In genomic region chr15:101373286-101373898, GRCm38 (mm10) we compare ENCODE assay signal across 15 mouse cellular contexts. TPM values are rescaled to one million over a fixed set of nuclear protein-coding genes. Genes with fewer than 3 reads are reported as not detected.
DNase-seq lines count a peak whose midpoint lies in the region.
"Had no signal": no experiment of that assay in that cellular context is flagged by ENCODE, and none has a peak within 500 bp of the region (broad histone marks: within the 10 kb centered on the region; RNA-seq: fewer than 3 reads in every experiment).

No protein-coding gene starts in this region.

- peak; percentile 20 to 28 for DNase-seq in left cerebral cortex, adult 18-20 months (ENCODE audit: low spot score in 2 of 2)
- no peak for DNase-seq in left cerebral cortex, postnatal 10 days (ENCODE audit: extremely low spot score in 1 of 2, low spot score in 2 of 2)
- DNase-seq in 3T3-L1 (ENCODE audit: low read depth, low spot score) = peak; percentile 53
- peak; percentile 72 for DNase-seq in brain, adult 2 months (ENCODE audit: low read depth, low spot score)
- peak; percentile 51 to 72 for DNase-seq in monocyte, adult 2 months (ENCODE audit: low read depth in 1 of 2, low spot score in 2 of 2)
- no peak for DNase-seq in limb, embryonic 10.5 days (ENCODE audit: low spot score)
- DNase-seq in kidney, postnatal 10 days = no peak
- DNase-seq: cerebellum, adult 11-12 months; kidney, postnatal 4 days had no signal

- H3K4me1 ChIP-seq in limb, embryonic 10.5 days = peaks cover 34% of the 10 kb centered on the region
- H3K4me1 ChIP-seq: midbrain, embryonic 13.5 days had no signal

- no peak overlapping the region for H3K4me3 ChIP-seq in limb, embryonic 10.5 days
- H3K4me3 ChIP-seq: embryonic facial prominence, embryonic 12.5 days; lung, embryonic 15.5 days; midbrain, embryonic 13.5 days had no signal

- no peaks in the 10 kb centered on the region for H3K9me3 ChIP-seq in limb, embryonic 10.5 days (replicated peaks)
- H3K9me3 ChIP-seq: embryonic facial prominence, embryonic 12.5 days; lung, embryonic 15.5 days; midbrain, embryonic 13.5 days had no signal

- H3K27ac ChIP-seq in limb, embryonic 10.5 days = no peak overlapping the region
- H3K27ac ChIP-seq: embryonic facial prominence, embryonic 12.5 days; midbrain, embryonic 13.5 days had no signal

- intact Hi-C loops in left cerebral cortex, postnatal 10 days (cut with DNase I) = no loop called here

- H3K27me3 ChIP-seq in limb, embryonic 10.5 days (ENCODE audit: low read depth, poor library complexity, severe bottlenecking) = peaks cover 13% of the 10 kb centered on the region; the same call in 1 of the 2 replicates
- H3K27me3 ChIP-seq: embryonic facial prominence, embryonic 12.5 days; lung, embryonic 15.5 days; midbrain, embryonic 13.5 days had no signal

- whole genome bisulfite sequencing in limb, embryonic 10.5 days = 88% methylated on average over 16 of the region's 16 CpGs

- no peaks in the 10 kb centered on the region for H3K36me3 ChIP-seq in limb, embryonic 10.5 days
- H3K36me3 ChIP-seq: embryonic facial prominence, embryonic 12.5 days; lung, embryonic 15.5 days; midbrain, embryonic 13.5 days had no signal

RNA-seq across cellular contexts. Expression of gene Krt80, which starts 3.4 kb away (rescaled TPM):
- 1 to 10 TPM; 2.2 to 3.3 TPM for total RNA-seq in left cerebral cortex, adult 18-20 months (2021)
- total RNA-seq in left cerebral cortex, postnatal 10 days (2021) = under 1 TPM; 0.54 to 0.81 TPM
- polyA plus RNA-seq in limb, embryonic 10.5 days (2016; fragmentation: Nextera tagmentation; extraction: Ambion mirVana) = 0.09 and 0.23 TPM in 2 replicates
- polyA plus RNA-seq: activated CD4-positive, CD25-positive, alpha-beta regulatory T cell, adult 4 months; limb, embryonic 11.5 days; neural tube, embryonic 11.5 days had no signal

RNA-seq across cellular contexts. Expression of gene Krt7, which starts 37.5 kb away (rescaled TPM):
- not detected for total RNA-seq in left cerebral cortex, adult 18-20 months (2021)
- not detected for total RNA-seq in left cerebral cortex, postnatal 10 days (2021)
- polyA plus RNA-seq in limb, embryonic 10.5 days (2016; fragmentation: Nextera tagmentation; extraction: Ambion mirVana) = 14.2 and 16.9 TPM in 2 replicates
- polyA plus RNA-seq: activated CD4-positive, CD25-positive, alpha-beta regulatory T cell, adult 4 months had no signal

Comparison
In these comparisons a context has a peak if more than half of its experiments do, and no peak if none do; other contexts are left out.
1. DNase-seq: peak in left cerebral cortex, adult 18-20 months (2 of 2), 3T3-L1 (single experiment), brain, adult 2 months (single experiment) and monocyte, adult 2 months (2 of 2); none in left cerebral cortex, postnatal 10 days (0 of 2), limb, embryonic 10.5 days (single experiment) and kidney, postnatal 10 days (single experiment).